Mouse (Mus musculus) kidney, embryonic 16.5 days (tissue): ENCODE data around the gene Inpp5b. TPM values are rescaled to one million over a fixed set of nuclear protein-coding genes. Genes with fewer than 3 reads are reported as not detected.
A peak's percentile ranks its signal among the peaks of the same experiment; 100 is the strongest.

Experiments
- ATAC-seq: fragments of 200-750 bp; cut with Nextera tagmentation; 2 replicates; pipeline ENCODE4 v1.8.0; 2017; ENCODE audit warnings: moderate TSS enrichment; ENCODE audit not compliant: low FRiP score, low TSS enrichment
- H3K27ac ChIP-seq: fragments of 300-500 bp; sonication (generic); 2 replicates; pipeline ENCODE4 v1.5.1; 2014; ENCODE audit warnings: low read length
- H3K27me3 ChIP-seq: fragments of 300-500 bp; sonication (generic); 2 replicates; pipeline ENCODE4 v1.6.1; 2014; ENCODE audit warnings: low read length, control low read depth, mixed read lengths; ENCODE audit not compliant: insufficient read depth
- H3K36me3 ChIP-seq: fragments of 300-500 bp; sonication (generic); 2 replicates; pipeline ENCODE4 v1.6.1; 2014; ENCODE audit warnings: low read length, control low read depth, mixed read lengths; ENCODE audit not compliant: insufficient read depth
- H3K4me1 ChIP-seq: fragments of 300-500 bp; sonication (generic); 2 replicates; pipeline ENCODE4 v1.6.1; 2014; ENCODE audit warnings: low read length, control low read depth, mixed read lengths; ENCODE audit not compliant: insufficient read depth
- H3K4me2 ChIP-seq: fragments of 300-500 bp; sonication (generic); replicated peaks from 2 replicates; pipeline ENCODE4 v1.6.1; 2014; ENCODE audit warnings: low read depth, low read length
- H3K4me3 ChIP-seq: fragments of 300-500 bp; sonication (generic); 2 replicates; pipeline ENCODE4 v1.5.1; 2014; ENCODE audit warnings: mild to moderate bottlenecking, low read length
- H3K9ac ChIP-seq: fragments of 300-500 bp; sonication (generic); replicated peaks from 2 replicates; pipeline ENCODE4 v1.6.1; 2014; ENCODE audit warnings: low read length
- H3K9me3 ChIP-seq: fragments of 300-500 bp; sonication (generic); 2 replicates; pipeline ENCODE4 v1.6.1; 2016; ENCODE audit warnings: low read length, control low read depth
- WGBS: fragments of 180-500 bp; shearing (Covaris S2); extraction: QIAGEN DNeasy Blood & Tissue Kit; methylation state at CpG from one replicate; pipeline ENCODE4 v1.1.7; 2014; 5-methylcytosine and 5-hydroxymethylcytosine counted together
- polyA plus RNA-seq: library from polyadenylated mRNA; unstranded; fragments of >200 nt; fragmentation: Nextera tagmentation; extraction: Ambion mirVana; gene quantifications from 2 replicates; pipeline ENCODE4 v1.2.1, GENCODE M21; 2015

The Inpp5b gene
- polyA plus RNA-seq, 1 experiment from 2014 or later, result 35.0 TPM

DNA sequence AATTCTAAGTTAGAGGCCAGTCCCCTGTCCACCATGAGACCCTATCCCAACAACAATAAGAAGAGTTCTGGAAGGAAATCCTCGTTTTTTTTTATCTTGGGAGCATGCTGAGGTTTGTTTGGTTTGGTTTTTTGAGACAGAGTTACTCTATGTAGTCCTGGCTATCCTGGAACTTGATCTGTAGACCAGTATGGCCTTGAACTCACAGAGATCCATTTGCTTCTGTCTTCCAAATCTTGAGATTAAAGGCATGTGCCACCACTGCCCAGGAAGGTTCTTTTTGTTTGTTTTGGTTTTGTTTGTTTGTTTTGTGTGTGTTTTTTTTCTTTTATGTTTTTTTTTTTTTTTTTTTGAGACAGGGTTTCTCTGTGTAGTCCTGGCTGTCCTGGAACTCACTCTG lies 19.6 kb downstream of the Inpp5b start:
- H3K4me2 ChIP-seq, result no peak overlapping the region
- 45% methylated on average over 1 of the region's 1 CpGs for WGBS
- no peak for ATAC-seq
- H3K4me1 ChIP-seq, result peaks cover 14% of the 10 kb centered on the region
- no peaks in the 10 kb centered on the region for H3K9me3 ChIP-seq
- no peak overlapping the region for H3K4me3 ChIP-seq
- no peak overlapping the region for H3K9ac ChIP-seq
- no peaks in the 10 kb centered on the region for H3K27me3 ChIP-seq
- no peaks in the 10 kb centered on the region for H3K36me3 ChIP-seq
- H3K27ac ChIP-seq, result no peak overlapping the region

DNA sequence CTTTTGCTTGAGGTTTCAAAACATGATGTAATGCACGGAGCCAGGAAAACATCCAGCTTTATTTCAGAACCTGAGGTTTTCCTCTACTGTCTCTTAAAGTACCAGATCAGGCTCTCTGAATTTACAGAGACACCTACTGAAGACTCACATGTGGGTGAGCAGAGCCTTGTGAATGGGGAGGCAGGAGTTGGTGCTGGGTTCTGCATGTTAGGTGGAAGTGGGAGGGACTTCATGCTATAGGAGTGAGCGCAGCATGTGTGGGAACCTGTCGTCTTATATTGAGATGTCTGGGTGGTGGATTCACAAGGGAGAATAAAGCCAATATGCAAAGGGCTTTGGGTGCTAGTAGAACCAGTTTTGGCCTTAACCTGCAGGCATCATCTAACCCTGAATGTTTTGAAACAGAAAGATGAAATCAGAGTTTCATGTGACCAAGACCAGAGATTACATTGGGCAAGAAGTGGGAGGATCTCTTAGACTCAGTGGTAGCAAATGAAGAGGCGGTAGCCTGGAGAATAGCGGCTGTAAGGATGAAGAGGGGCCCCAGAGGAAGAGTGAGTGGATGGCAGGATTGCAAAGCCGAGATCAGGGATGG lies 21.3 kb downstream of the Inpp5b start:
- Histone ChIP-seq H3K36me3 (no peaks in the 10 kb centered on the region), H3K27me3 (no peaks in the 10 kb centered on the region), H3K9ac (no peak overlapping the region), H3K4me1 (peaks cover 17% of the 10 kb centered on the region), H3K4me2 (no peak overlapping the region), H3K9me3 (no peaks in the 10 kb centered on the region), H3K4me3 (no peak overlapping the region), H3K27ac (no peak overlapping the region)
- ATAC-seq, result no peak
- 87% methylated on average over 6 of the region's 6 CpGs for WGBS

DNA sequence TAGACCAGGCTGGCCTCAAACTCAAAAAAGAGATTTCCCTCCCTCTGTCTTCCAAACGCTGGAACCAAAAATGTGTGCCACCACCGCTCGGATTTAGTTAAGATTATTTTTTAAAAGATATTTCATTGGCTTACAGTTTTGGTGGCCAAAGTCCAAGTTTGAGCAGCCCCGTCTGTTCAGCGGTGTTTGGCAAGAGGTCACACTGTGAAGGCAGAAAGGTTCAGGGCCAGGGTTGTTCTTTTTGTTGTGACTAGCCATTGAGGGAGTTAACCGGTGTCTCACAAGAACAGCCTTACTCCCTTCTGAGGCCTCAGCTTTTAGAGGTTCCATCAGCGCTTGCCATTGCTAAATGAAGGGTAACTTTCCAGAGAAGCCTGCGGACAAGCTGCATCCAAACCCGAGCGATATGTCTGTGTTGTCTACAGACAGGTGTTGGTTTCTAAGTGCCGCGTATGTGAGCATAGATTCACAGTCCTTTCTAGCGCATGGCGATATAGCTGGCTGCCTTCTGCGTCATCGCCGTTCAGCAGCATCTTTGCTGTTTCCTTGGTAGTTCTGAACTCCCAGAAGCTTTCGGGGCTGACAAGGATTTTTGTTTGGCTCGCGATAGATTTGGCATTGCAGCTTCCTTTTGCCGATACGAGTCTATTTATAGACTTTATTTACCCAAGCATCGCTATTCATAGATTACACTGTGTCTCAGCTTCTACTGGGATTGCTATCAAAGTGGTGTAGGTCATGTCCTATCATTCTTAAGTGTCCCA lies 24.3 kb downstream of the Inpp5b start:
- H3K36me3 ChIP-seq, result no peaks in the 10 kb centered on the region
- no peaks in the 10 kb centered on the region for H3K27me3 ChIP-seq
- no peak overlapping the region for H3K4me3 ChIP-seq
- 76% methylated on average over 23 of the region's 23 CpGs for WGBS
- no peaks in the 10 kb centered on the region for H3K9me3 ChIP-seq
- 0 out of 2 replicates have a peak overlapping the region, but pooled peaks have one; percentile 43 for H3K27ac ChIP-seq
- no peak for ATAC-seq
- H3K9ac ChIP-seq, result no peak overlapping the region
- H3K4me2 ChIP-seq, result no peak overlapping the region
- peaks cover 8% of the 10 kb centered on the region for H3K4me1 ChIP-seq

DNA sequence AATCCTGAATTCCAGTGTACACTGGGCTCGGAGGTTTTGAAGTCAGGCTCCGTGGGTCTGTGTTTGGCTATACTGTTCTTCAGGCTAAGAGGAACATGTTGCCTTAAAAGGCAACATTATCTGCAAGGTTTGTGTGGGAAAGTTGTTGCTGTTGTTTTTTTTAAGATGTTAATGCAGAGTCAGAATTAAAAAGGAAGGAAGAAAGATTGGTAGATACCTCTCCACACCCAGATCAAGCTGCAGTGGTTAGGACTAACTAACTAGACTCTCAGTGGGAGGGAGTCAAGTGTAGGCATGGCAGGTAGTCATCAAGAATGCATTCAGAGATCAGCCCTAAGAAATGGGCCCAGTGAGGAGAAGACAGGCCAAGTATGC lies 24.9 kb downstream of the Inpp5b start:
- ATAC-seq, result no peak
- Histone ChIP-seq H3K9ac (no peak overlapping the region), H3K36me3 (no peaks in the 10 kb centered on the region), H3K9me3 (no peaks in the 10 kb centered on the region), H3K4me3 (no peak overlapping the region), H3K4me2 (no peak overlapping the region), H3K27me3 (no peaks in the 10 kb centered on the region), H3K4me1 (peaks cover 8% of the 10 kb centered on the region), H3K27ac (no peak overlapping the region)
- WGBS, result 74% methylated on average over 2 of the region's 2 CpGs

DNA sequence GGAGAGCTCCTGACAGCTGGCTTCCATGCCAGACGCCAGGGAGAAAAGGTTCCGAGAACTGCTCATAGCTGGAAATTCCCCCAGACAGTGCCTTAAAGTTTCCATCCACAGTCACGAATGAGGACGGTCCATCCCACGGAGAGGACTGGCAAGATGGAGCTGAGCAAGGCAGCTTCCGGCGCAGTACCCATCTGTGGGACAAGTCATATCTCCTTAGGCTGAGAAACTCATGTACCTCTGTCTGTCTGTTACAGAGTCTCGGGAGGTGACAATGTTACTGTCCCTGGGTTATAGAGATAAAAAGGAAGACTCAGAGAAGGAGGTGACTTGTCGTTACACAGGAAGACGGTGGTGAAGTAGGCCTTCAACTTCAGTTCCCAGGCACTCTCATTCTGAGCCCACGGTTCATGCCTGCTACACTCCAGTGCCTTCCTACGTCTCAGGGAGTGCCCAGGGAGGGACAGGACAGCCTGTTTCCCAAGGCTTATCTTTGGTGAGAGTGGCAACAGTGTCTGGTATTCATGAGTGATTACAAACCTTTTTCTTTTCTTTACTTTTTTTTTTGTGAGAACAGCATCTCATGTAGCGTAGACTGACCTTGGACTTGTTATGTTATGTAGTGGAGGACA lies 27.4 kb downstream of the Inpp5b start:
- ATAC-seq, result no peak
- Histone ChIP-seq H3K4me3 (no peak overlapping the region), H3K27me3 (no peaks in the 10 kb centered on the region), H3K9ac (no peak overlapping the region), H3K4me1 (peaks cover 8% of the 10 kb centered on the region), H3K9me3 (no peaks in the 10 kb centered on the region), H3K4me2 (no peak overlapping the region; the same call in 1 of the 2 replicates), H3K36me3 (no peaks in the 10 kb centered on the region), H3K27ac (0 out of 2 replicates have a peak overlapping the region, but pooled peaks have one; percentile 24)
- WGBS, result 69% methylated on average over 13 of the region's 13 CpGs

DNA sequence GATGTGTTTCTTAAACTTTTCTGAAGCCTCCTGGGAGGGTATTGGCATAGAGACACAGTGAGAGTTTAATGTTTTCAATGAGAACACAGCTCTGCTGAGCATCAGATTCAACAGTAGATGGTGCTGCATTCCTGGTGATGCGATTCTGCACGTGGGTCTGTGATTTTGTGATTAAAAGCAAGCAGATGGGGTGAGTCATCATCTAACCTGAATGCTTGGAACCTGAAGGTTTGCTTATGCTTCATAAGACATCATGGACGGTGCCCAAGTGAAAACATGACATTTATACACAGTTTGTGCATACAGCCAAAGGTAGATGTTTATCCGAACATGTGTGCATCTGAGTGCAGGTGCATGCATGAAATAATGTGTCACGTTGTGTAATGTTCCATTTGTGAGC lies 29.0 kb downstream of the Inpp5b start:
- H3K27ac ChIP-seq, result no peak overlapping the region
- H3K4me1 ChIP-seq, result peaks cover 8% of the 10 kb centered on the region
- H3K4me3 ChIP-seq, result no peak overlapping the region
- 66% methylated on average over 5 of the region's 5 CpGs for WGBS
- ATAC-seq, result no peak
- H3K36me3 ChIP-seq, result no peaks in the 10 kb centered on the region
- no peaks in the 10 kb centered on the region for H3K9me3 ChIP-seq
- no peak overlapping the region for H3K9ac ChIP-seq
- H3K4me2 ChIP-seq, result no peak overlapping the region
- no peaks in the 10 kb centered on the region for H3K27me3 ChIP-seq

DNA sequence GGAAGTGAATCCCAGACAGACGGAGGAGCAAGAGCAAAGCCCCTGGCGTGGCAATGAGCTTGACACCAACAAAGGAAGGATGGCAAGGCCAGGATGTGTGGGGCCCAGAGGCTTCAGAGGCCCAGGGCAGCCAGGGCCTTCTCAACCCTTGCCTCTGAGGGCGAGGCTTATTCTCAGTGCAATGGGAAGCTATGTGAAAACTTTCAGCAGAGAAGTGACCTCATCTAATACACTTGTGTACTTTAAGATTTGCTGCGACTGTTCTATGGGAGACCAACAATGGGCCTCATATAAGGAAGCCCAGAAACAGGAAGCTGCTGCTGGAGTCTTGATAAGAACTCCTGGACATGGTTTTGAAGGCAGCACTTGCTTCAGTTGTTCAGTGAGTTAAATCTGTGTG lies 30.5 kb downstream of the Inpp5b start:
- 50% methylated on average over 4 of the region's 4 CpGs for WGBS
- no peak overlapping the region for H3K4me3 ChIP-seq
- H3K36me3 ChIP-seq, result no peaks in the 10 kb centered on the region
- no peaks in the 10 kb centered on the region for H3K4me1 ChIP-seq
- peak overlapping the region; percentile 19 for H3K27ac ChIP-seq
- no peak overlapping the region for H3K4me2 ChIP-seq
- no peaks in the 10 kb centered on the region for H3K9me3 ChIP-seq
- H3K9ac ChIP-seq, result no peak overlapping the region
- no peaks in the 10 kb centered on the region for H3K27me3 ChIP-seq
- peak; percentile 39; the same call in 1 of the 2 replicates for ATAC-seq

DNA sequence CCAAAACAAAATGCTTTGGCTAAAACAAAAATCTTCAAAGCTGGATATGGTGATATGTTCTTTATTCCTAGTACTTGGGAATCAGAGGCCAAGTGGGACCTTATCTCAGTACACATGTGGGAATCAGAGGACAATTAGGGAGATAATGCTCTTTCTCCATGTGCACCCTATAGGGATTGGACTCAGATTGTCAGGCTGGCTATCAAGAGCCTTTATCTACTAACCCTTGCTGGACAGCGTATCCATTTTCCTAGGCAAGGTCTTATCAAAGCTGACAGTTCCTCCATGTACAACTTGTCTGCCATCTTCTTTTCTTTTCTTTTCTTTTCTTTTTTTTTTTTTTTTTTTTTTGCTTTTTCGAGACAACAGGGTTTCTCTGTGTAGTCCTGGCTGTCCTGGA lies 31.8 kb downstream of the Inpp5b start:
- no peak for ATAC-seq
- 96% methylated on average over 2 of the region's 2 CpGs for WGBS
- Histone ChIP-seq H3K4me1 (no peaks in the 10 kb centered on the region), H3K4me3 (no peak overlapping the region), H3K9me3 (no peaks in the 10 kb centered on the region), H3K27me3 (no peaks in the 10 kb centered on the region), H3K27ac (no peak overlapping the region), H3K36me3 (no peaks in the 10 kb centered on the region), H3K9ac (no peak overlapping the region), H3K4me2 (no peak overlapping the region)

DNA sequence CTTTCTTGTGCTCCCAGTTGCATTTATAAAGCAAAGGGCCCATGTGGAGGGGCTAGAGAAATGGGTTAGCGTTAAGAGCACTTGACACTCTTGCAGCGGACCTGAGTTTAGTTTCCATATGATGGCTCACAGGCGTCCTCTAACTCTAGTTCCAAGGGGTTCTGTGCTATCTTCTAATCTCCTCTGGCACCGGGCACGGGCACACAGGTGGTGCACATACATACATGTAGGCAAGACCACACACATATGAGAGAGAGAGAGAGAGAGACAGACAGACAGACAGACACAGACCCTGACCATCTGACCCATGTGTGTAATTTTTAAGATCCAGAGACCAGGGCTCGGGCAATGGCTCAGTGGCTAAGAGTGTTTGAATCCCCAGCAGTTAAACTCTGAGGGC lies 32.3 kb downstream of the Inpp5b start:
- no peaks in the 10 kb centered on the region for H3K27me3 ChIP-seq
- H3K9me3 ChIP-seq, result no peaks in the 10 kb centered on the region
- no peak overlapping the region for H3K4me3 ChIP-seq
- H3K36me3 ChIP-seq, result 0 out of 2 replicates have a peak, but pooled peaks cover 2% of the 10 kb centered on the region
- 94% methylated on average over 6 of the region's 6 CpGs for WGBS
- ATAC-seq, result no peak
- no peak overlapping the region for H3K27ac ChIP-seq
- H3K9ac ChIP-seq, result no peak overlapping the region
- H3K4me2 ChIP-seq, result no peak overlapping the region
- H3K4me1 ChIP-seq, result no peaks in the 10 kb centered on the region

DNA sequence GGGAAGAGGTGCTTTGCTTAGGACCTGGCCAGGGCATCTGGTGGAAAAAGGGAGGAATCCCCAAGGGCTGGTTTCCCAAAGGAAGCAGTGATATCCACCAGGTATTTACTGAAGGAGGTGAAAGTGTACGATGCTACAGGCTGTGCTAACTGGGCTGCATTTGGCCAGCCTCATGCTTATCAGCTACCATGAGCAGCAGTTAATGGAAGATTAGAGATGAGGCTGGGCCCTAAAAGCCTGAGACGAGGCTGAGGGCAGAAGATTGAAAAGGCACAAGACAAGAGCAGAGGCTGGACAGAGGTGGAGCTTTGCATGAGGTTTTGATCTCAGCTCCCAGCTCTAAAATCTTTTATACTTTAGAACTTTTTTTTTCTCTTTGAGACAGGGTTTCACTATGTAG lies 32.8 kb downstream of the Inpp5b start:
- H3K9ac ChIP-seq, result no peak overlapping the region
- H3K4me2 ChIP-seq, result no peak overlapping the region
- no peak overlapping the region for H3K4me3 ChIP-seq
- H3K27me3 ChIP-seq, result no peaks in the 10 kb centered on the region
- 0 out of 2 replicates have a peak, but pooled peaks cover 5% of the 10 kb centered on the region for H3K36me3 ChIP-seq
- ATAC-seq, result no peak
- H3K27ac ChIP-seq, result no peak overlapping the region
- no peaks in the 10 kb centered on the region for H3K9me3 ChIP-seq
- no peaks in the 10 kb centered on the region for H3K4me1 ChIP-seq
- 70% methylated on average over 2 of the region's 2 CpGs for WGBS
